Mouse (Mus musculus): ENCODE measurements around the gene Tmem156. TPM values are rescaled to one million over a fixed set of nuclear protein-coding genes. Genes with fewer than 3 reads are reported as not detected.

The Tmem156 gene
- polyA plus RNA-seq, 1 experiment from 2014 or later = not detected

DNA sequence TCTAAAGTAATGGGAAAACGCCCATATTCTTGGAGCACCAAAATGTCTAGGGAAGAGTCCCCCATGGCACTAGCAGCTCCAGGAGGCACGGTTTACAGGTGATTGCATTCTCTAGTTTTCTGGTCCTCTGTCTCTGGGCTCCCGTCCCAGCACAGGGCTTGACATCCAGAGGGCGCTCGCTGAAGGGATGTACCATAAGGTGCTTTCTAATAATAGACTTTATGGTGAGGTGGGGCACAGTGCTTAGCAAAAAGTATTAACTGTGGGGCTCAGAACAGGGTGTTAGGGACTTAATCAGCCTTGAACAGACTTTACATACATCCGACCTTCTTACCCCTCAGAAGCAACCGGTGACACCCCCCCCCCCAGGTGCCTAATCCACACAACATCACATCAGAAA, 17.2 kb downstream of the Tmem156 start:
- Histone ChIP-seq H3K36me3 (ENCODE audit: control insufficient read depth, insufficient read depth, low read length) (no peaks in the 10 kb centered on the region), H3K27me3 (ENCODE audit: control insufficient read depth, insufficient read depth, low read length) (no peaks in the 10 kb centered on the region), H3K4me2 (no peak overlapping the region), H3K4me1 (ENCODE audit: control insufficient read depth, insufficient read depth, low read length) (no peaks in the 10 kb centered on the region), H3K27ac (ENCODE audit: low read depth, low read length) (no peak overlapping the region), H3K4me3 (ENCODE audit: low read depth, low read length) (no peak overlapping the region), H3K9ac (ENCODE audit: low read depth, low read length) (no peak overlapping the region), H3K9me3 (replicated peaks; ENCODE audit: control insufficient read depth, low read length) (no peaks in the 10 kb centered on the region)
- WGBS (ENCODE audit: insufficient replicate concordance) = 49% methylated on average over 7 of the region's 7 CpGs
- no peak for ATAC-seq (replicated peaks; ENCODE audit: insufficient number of reproducible peaks, low FRiP score, low TSS enrichment)

DNA sequence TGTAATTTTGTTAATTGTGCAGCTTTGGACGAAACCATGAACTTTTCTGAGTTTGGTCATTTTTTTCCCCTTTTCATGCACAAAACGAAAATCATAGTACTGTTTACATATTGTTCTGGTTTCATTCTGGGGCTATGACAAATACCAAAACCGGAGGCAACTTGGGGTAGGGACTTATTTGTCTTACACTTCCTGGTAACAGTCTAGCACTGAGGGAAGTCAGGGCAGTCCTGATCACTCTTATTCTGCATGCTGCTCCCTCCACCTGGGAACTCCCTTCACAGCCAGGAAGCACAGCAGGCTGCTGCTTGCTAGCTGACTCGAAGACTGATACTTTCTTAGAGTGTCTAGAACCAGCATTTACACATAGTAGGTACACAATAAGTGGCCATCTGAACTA, 18.7 kb downstream of the Tmem156 start:
- no peak for ATAC-seq (replicated peaks; ENCODE audit: insufficient number of reproducible peaks, low FRiP score, low TSS enrichment)
- Histone ChIP-seq H3K27me3 (ENCODE audit: control insufficient read depth, insufficient read depth, low read length) (no peaks in the 10 kb centered on the region), H3K4me1 (ENCODE audit: control insufficient read depth, insufficient read depth, low read length) (no peaks in the 10 kb centered on the region), H3K9me3 (replicated peaks; ENCODE audit: control insufficient read depth, low read length) (no peaks in the 10 kb centered on the region), H3K9ac (ENCODE audit: low read depth, low read length) (no peak overlapping the region), H3K4me2 (no peak overlapping the region), H3K4me3 (ENCODE audit: low read depth, low read length) (no peak overlapping the region), H3K36me3 (ENCODE audit: control insufficient read depth, insufficient read depth, low read length) (no peaks in the 10 kb centered on the region), H3K27ac (ENCODE audit: low read depth, low read length) (no peak overlapping the region)
- WGBS (ENCODE audit: insufficient replicate concordance) = 64% methylated on average over 4 of the region's 4 CpGs

DNA sequence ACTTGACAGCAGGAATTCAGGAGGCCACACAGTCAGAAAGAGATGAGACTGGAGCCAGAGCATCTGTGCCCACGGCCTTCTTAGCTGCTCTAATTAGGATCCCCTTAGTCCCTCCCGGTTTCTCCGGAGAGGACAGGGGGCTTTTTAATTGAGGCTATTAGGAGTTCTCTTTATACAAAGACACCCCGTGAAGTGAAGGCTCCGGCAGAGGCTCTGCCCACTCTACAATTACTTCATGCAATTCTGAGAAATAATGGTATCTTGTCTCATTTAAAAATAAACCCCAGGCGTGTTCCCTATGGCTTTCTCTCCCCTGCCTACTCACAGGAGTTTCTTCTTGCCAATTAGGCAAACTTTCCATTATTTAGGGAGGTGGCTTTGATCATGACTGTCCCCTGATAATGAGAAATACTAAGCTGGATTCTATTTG, 20.2 kb downstream of the Tmem156 start:
- Histone ChIP-seq H3K9ac (ENCODE audit: low read depth, low read length) (no peak overlapping the region), H3K9me3 (replicated peaks; ENCODE audit: control insufficient read depth, low read length) (no peaks in the 10 kb centered on the region), H3K4me2 (no peak overlapping the region), H3K4me1 (ENCODE audit: control insufficient read depth, insufficient read depth, low read length) (no peaks in the 10 kb centered on the region), H3K4me3 (ENCODE audit: low read depth, low read length) (no peak overlapping the region), H3K27me3 (ENCODE audit: control insufficient read depth, insufficient read depth, low read length) (no peaks in the 10 kb centered on the region), H3K27ac (ENCODE audit: low read depth, low read length) (no peak overlapping the region), H3K36me3 (ENCODE audit: control insufficient read depth, insufficient read depth, low read length) (no peaks in the 10 kb centered on the region)
- no peak for ATAC-seq (replicated peaks; ENCODE audit: insufficient number of reproducible peaks, low FRiP score, low TSS enrichment)
- WGBS (ENCODE audit: insufficient replicate concordance) = 69% methylated on average over 6 of the region's 6 CpGs

DNA sequence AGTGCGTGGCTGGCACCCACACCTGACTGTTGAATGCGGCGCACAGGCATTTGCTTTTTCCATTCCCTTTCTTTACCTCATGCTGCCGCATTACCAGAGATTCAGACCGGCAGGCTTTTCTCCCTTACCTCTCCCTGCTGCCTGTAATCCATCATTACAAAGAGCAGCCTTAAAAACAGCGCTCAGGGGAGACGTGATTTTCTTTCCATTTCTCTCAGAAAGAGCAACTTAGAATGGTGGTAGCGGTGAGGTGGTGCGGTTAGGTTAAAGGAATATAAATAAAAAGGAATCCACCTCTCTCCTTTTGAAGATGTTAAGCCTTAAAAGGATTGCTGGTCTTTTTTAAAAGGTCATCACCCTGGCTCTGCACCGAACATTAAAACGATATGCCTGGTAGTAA, 22.1 kb downstream of the Tmem156 start:
- Histone ChIP-seq H3K9ac (ENCODE audit: low read depth, low read length) (no peak overlapping the region), H3K4me2 (no peak overlapping the region), H3K4me1 (ENCODE audit: control insufficient read depth, insufficient read depth, low read length) (no peaks in the 10 kb centered on the region), H3K27me3 (ENCODE audit: control insufficient read depth, insufficient read depth, low read length) (no peaks in the 10 kb centered on the region), H3K27ac (ENCODE audit: low read depth, low read length) (no peak overlapping the region), H3K4me3 (ENCODE audit: low read depth, low read length) (no peak overlapping the region), H3K9me3 (replicated peaks; ENCODE audit: control insufficient read depth, low read length) (no peaks in the 10 kb centered on the region), H3K36me3 (ENCODE audit: control insufficient read depth, insufficient read depth, low read length) (no peaks in the 10 kb centered on the region)
- 76% methylated on average over 11 of the region's 11 CpGs for WGBS (ENCODE audit: insufficient replicate concordance)
- ATAC-seq (replicated peaks; ENCODE audit: insufficient number of reproducible peaks, low FRiP score, low TSS enrichment) = no peak

GRCm38 (mm10) chr5:65068166-65068565, 23.8 kb downstream of the Tmem156 start:
- 85% methylated on average over 6 of the region's 6 CpGs for WGBS (ENCODE audit: insufficient replicate concordance)
- no peak overlapping the region for H3K4me3 ChIP-seq (ENCODE audit: low read depth, low read length)
- H3K27ac ChIP-seq (ENCODE audit: low read depth, low read length) = no peak overlapping the region
- H3K9me3 ChIP-seq (replicated peaks; ENCODE audit: control insufficient read depth, low read length) = no peaks in the 10 kb centered on the region
- no peaks in the 10 kb centered on the region for H3K36me3 ChIP-seq (ENCODE audit: control insufficient read depth, insufficient read depth, low read length)
- ATAC-seq (replicated peaks; ENCODE audit: insufficient number of reproducible peaks, low FRiP score, low TSS enrichment) = no peak
- no peak overlapping the region for H3K9ac ChIP-seq (ENCODE audit: low read depth, low read length)
- no peak overlapping the region for H3K4me2 ChIP-seq
- no peaks in the 10 kb centered on the region for H3K4me1 ChIP-seq (ENCODE audit: control insufficient read depth, insufficient read depth, low read length)
- no peaks in the 10 kb centered on the region for H3K27me3 ChIP-seq (ENCODE audit: control insufficient read depth, insufficient read depth, low read length)

GRCm38 (mm10) chr5:65063266-65063665, 28.7 kb downstream of the Tmem156 start:
- no peaks in the 10 kb centered on the region for H3K4me1 ChIP-seq (ENCODE audit: control insufficient read depth, insufficient read depth, low read length)
- H3K4me2 ChIP-seq = no peak overlapping the region
- no peak overlapping the region for H3K9ac ChIP-seq (ENCODE audit: low read depth, low read length)
- H3K36me3 ChIP-seq (ENCODE audit: control insufficient read depth, insufficient read depth, low read length) = no peaks in the 10 kb centered on the region
- no peaks in the 10 kb centered on the region for H3K9me3 ChIP-seq (replicated peaks; ENCODE audit: control insufficient read depth, low read length)
- no peak overlapping the region for H3K27ac ChIP-seq (ENCODE audit: low read depth, low read length)
- no peak for ATAC-seq (replicated peaks; ENCODE audit: insufficient number of reproducible peaks, low FRiP score, low TSS enrichment)
- H3K4me3 ChIP-seq (ENCODE audit: low read depth, low read length) = no peak overlapping the region
- no peaks in the 10 kb centered on the region for H3K27me3 ChIP-seq (ENCODE audit: control insufficient read depth, insufficient read depth, low read length)
- WGBS (ENCODE audit: insufficient replicate concordance) = 76% methylated on average over 2 of the region's 2 CpGs

DNA sequence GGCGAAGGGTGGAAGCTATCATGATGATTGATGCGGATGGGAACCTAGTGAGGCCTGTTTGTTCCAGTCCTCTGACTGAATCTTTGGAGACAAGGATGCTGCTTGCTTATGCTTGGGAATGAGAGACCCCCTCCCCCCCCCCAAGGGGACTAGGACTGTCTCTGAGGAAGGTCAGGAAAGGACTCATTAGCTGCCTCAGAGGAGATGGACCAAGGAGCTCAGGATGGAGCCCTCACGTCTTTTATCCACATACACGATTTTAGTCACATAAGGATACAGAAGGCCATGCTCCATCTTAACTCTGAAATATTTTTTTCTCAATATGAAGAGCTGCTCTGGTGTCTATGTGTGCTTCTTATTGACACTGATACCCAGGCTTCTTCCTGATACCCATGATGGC, 29.7 kb downstream of the Tmem156 start:
- Histone ChIP-seq H3K9ac (ENCODE audit: low read depth, low read length) (no peak overlapping the region), H3K4me3 (ENCODE audit: low read depth, low read length) (no peak overlapping the region), H3K9me3 (replicated peaks; ENCODE audit: control insufficient read depth, low read length) (no peaks in the 10 kb centered on the region), H3K36me3 (ENCODE audit: control insufficient read depth, insufficient read depth, low read length) (no peaks in the 10 kb centered on the region), H3K27me3 (ENCODE audit: control insufficient read depth, insufficient read depth, low read length) (no peaks in the 10 kb centered on the region), H3K27ac (ENCODE audit: low read depth, low read length) (no peak overlapping the region), H3K4me1 (ENCODE audit: control insufficient read depth, insufficient read depth, low read length) (no peaks in the 10 kb centered on the region), H3K4me2 (no peak overlapping the region)
- 79% methylated on average over 4 of the region's 4 CpGs for WGBS (ENCODE audit: insufficient replicate concordance)
- ATAC-seq (replicated peaks; ENCODE audit: insufficient number of reproducible peaks, low FRiP score, low TSS enrichment) = no peak

- Histone ChIP-seq H3K27ac (ENCODE audit: low read depth, low read length) (no peak overlapping the region), H3K4me1 (ENCODE audit: control insufficient read depth, insufficient read depth, low read length) (no peaks in the 10 kb centered on the region), H3K36me3 (ENCODE audit: control insufficient read depth, insufficient read depth, low read length) (no peaks in the 10 kb centered on the region), H3K4me2 (no peak overlapping the region), H3K27me3 (ENCODE audit: control insufficient read depth, insufficient read depth, low read length) (no peaks in the 10 kb centered on the region), H3K9ac (ENCODE audit: low read depth, low read length) (no peak overlapping the region), H3K4me3 (ENCODE audit: low read depth, low read length) (no peak overlapping the region), H3K9me3 (replicated peaks; ENCODE audit: control insufficient read depth, low read length) (no peaks in the 10 kb centered on the region)
- no peak for ATAC-seq (replicated peaks; ENCODE audit: insufficient number of reproducible peaks, low FRiP score, low TSS enrichment)
- whole genome bisulfite sequencing (ENCODE audit: insufficient replicate concordance) = 73% methylated on average over 2 of the region's 2 CpGs
These were observed 32.1 kb downstream of the Tmem156 start for GRCm38 (mm10) chr5:65059806-65060205.

GRCm38 (mm10) chr5:65057596-65057995, 34.3 kb downstream of the Tmem156 start:
- Histone ChIP-seq H3K36me3 (ENCODE audit: control insufficient read depth, insufficient read depth, low read length) (no peaks in the 10 kb centered on the region), H3K4me2 (no peak overlapping the region), H3K27me3 (ENCODE audit: control insufficient read depth, insufficient read depth, low read length) (no peaks in the 10 kb centered on the region), H3K9ac (ENCODE audit: low read depth, low read length) (no peak overlapping the region), H3K4me3 (ENCODE audit: low read depth, low read length) (no peak overlapping the region), H3K9me3 (replicated peaks; ENCODE audit: control insufficient read depth, low read length) (no peaks in the 10 kb centered on the region), H3K27ac (ENCODE audit: low read depth, low read length) (no peak overlapping the region), H3K4me1 (ENCODE audit: control insufficient read depth, insufficient read depth, low read length) (no peaks in the 10 kb centered on the region)
- ATAC-seq (replicated peaks; ENCODE audit: insufficient number of reproducible peaks, low FRiP score, low TSS enrichment) = no peak
- 85% methylated on average over 6 of the region's 6 CpGs for WGBS (ENCODE audit: insufficient replicate concordance)
